Mouse (Mus musculus): ENCODE data around the gene Rabggta.

Rabggta gene

GRCm38 (mm10) chr14:55682118-55682493 is 40.0 kb downstream of the Rabggta start:
- DNase-seq = no peak

- DNase-seq = peak; percentile 96
Measured at GRCm38 (mm10) chr14:55681160-55682117, 40.6 kb downstream of the Rabggta start, which contains the start of gene Tinf2. TSS of gene Tinf2 (minus strand) at chr14:55681820.

- no peak for DNase-seq
Measured at GRCm38 (mm10) chr14:55677615-55678014, 44.4 kb downstream of the Rabggta start.

- DNase-seq = no peak
Measured at GRCm38 (mm10) chr14:55672741-55673060, 49.4 kb downstream of the Rabggta start.

- peak; percentile 97 for DNase-seq
Measured at GRCm38 (mm10) chr14:55671833-55672740, 50.0 kb downstream of the Rabggta start, which contains the start of the genes Gmpr2 and Nedd8. TSS of gene Gmpr2 (plus strand) at chr14:55671941. TSS of gene Nedd8 (minus strand) at chr14:55672124.

GRCm38 (mm10) chr14:55671486-55671832 is 50.6 kb downstream of the Rabggta start:
- no peak for DNase-seq

Data from lung, postnatal 36 days (tissue).